Mouse (Mus musculus) adrenal gland, postnatal 36 days (tissue): ENCODE measurements around the gene Hsp90ab1. TPM values are rescaled to one million over a fixed set of nuclear protein-coding genes. Genes with fewer than 3 reads are reported as not detected.

Experiments
- DNase-seq, 2 experiments: peaks; one replicate each; pipeline ENCODE4 v3.0.0; 2021; ENCODE audit warnings: mixed read lengths in 1 of 2
- total RNA-seq, 2 experiments: library from RNA; stranded (reverse); gene quantifications; 2 replicates each; pipeline ENCODE4 v1.2.3; 2021

Gene Hsp90ab1
- total RNA-seq, 2 experiments from 2014 or later = 1,888 to 2,360 TPM

- DNase-seq = no peak
Observed at GRCm38 (mm10) chr17:45542705-45543104, 30.4 kb downstream of the Hsp90ab1 start.

GRCm38 (mm10) chr17:45542129-45542528, 30.9 kb downstream of the Hsp90ab1 start:
- DNase-seq = no peak

GRCm38 (mm10) chr17:45539664-45540063, 33.4 kb downstream of the Hsp90ab1 start:
- no peak for DNase-seq

- no peak for DNase-seq
Observed at GRCm38 (mm10) chr17:45538394-45538793, 34.7 kb downstream of the Hsp90ab1 start.

GRCm38 (mm10) chr17:45536264-45536663, 36.8 kb downstream of the Hsp90ab1 start:
- peak; percentile 54 to 67 for DNase-seq

GRCm38 (mm10) chr17:45532896-45533295, 40.2 kb downstream of the Hsp90ab1 start:
- no peak for DNase-seq

GRCm38 (mm10) chr17:45530346-45530782, 42.7 kb downstream of the Hsp90ab1 start:
- no peak for DNase-seq

GRCm38 (mm10) chr17:45526571-45526970, 46.5 kb downstream of the Hsp90ab1 start:
- no peak for DNase-seq

- no peak for DNase-seq
Observed at GRCm38 (mm10) chr17:45524961-45525360, 48.1 kb downstream of the Hsp90ab1 start.

- no peak for DNase-seq
Observed at GRCm38 (mm10) chr17:45523263-45523662, 49.8 kb downstream of the Hsp90ab1 start, which contains the start of gene Tcte1. TSS of gene Tcte1 (plus strand) at chr17:45523434.

- DNase-seq = no peak
Observed at GRCm38 (mm10) chr17:45520136-45520535, 52.9 kb downstream of the Hsp90ab1 start.

- DNase-seq = no peak
Observed at GRCm38 (mm10) chr17:45518766-45519475, 54.1 kb downstream of the Hsp90ab1 start.

Other genes starting within 250 kb of the Hsp90ab1 start
- gene Cdc5l, start 139.5 kb downstream of the Hsp90ab1 start, total RNA-seq = 10 to 100 TPM; 41.3 to 46.8 TPM
- gene Spats1, start 97.9 kb downstream of the Hsp90ab1 start, total RNA-seq = not detected
- gene Aars2, start 66.4 kb downstream of the Hsp90ab1 start, total RNA-seq = 10 to 100 TPM; 16.8 to 17.4 TPM
- not detected for gene Tcte1, start 49.8 kb downstream of the Hsp90ab1 start, total RNA-seq
- gene Tmem151b, start 23.6 kb downstream of the Hsp90ab1 start, total RNA-seq = under 1 TPM; 0.13 to 0.23 TPM
- gene Nfkbie, start 17.6 kb downstream of the Hsp90ab1 start, total RNA-seq = 1 to 10 TPM; 3.7 TPM
- gene Slc35b2, start 9.4 kb downstream of the Hsp90ab1 start, total RNA-seq = 10 to 100 TPM; 43.4 to 75.9 TPM
- gene Slc29a1, start 26.3 kb upstream of the Hsp90ab1 start, total RNA-seq = 100 to 1,000 TPM; 132 to 137 TPM
- gene Mymx, start 28.8 kb upstream of the Hsp90ab1 start, total RNA-seq = not detected
- gene Capn11, start 86.1 kb upstream of the Hsp90ab1 start, total RNA-seq = not detected
- 100 to 1,000 TPM; 115 to 118 TPM for gene Mrpl14, start 113.1 kb upstream of the Hsp90ab1 start, total RNA-seq
- 10 to 100 TPM; 40.0 to 45.2 TPM for gene Tmem63b, start 113.6 kb upstream of the Hsp90ab1 start, total RNA-seq
- gene 1600014C23Rik, start 160.6 kb upstream of the Hsp90ab1 start, total RNA-seq = not detected